Mouse (Mus musculus) c-Kit-positive CD71-positive TER-119-positive erythroid progenitor cells, embryonic 14.5 days (primary cell): Measurements from ENCODE around the gene Rnase1.
"Not testable (repeated sequence)": the region's sequence is repeated elsewhere in the genome, so short reads cannot be mapped to it uniquely, and the experiment has no call there.

Experiments used
- DNase-seq: peaks from one replicate; pipeline ENCODE4 v3.0.0-alpha.2; 2013; ENCODE audit warnings: low spot score

Rnase1 gene

GRCm38 (mm10) chr14:51146685-51147084, at the start of gene Rnase1:
TSS of gene Rnase1 (minus strand) at chr14:51146785.
- peak; percentile 27 for DNase-seq

DNA sequence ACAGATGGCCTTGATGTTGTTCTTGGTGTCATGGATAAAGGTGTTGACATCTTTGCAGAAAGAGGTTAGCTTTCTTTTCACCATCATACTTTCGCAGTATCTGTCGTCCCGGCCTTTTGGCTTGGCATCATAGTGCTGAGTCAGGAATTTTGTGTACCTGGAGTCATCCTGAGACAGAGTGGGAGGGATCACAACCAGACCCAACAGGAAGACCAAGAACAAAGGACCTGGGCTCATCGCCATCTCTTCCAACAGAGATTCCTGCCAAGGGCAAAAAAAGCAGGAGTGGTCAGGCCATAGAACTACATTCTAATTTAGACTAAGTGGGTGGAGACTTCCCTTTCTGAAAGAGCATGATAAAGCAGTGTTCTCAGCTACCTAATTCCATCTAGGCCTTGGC, 49.1 kb upstream of the Rnase1 start:
- no peak for DNase-seq

- DNase-seq: not testable (repeated sequence)
Observed at GRCm38 (mm10) chr14:51181051-51181450, 34.5 kb upstream of the Rnase1 start.

- DNase-seq: no peak
Observed at GRCm38 (mm10) chr14:51173843-51174242, 27.3 kb upstream of the Rnase1 start.

- DNase-seq: not testable (repeated sequence)
Observed at GRCm38 (mm10) chr14:51172947-51173346, 26.4 kb upstream of the Rnase1 start.

DNA sequence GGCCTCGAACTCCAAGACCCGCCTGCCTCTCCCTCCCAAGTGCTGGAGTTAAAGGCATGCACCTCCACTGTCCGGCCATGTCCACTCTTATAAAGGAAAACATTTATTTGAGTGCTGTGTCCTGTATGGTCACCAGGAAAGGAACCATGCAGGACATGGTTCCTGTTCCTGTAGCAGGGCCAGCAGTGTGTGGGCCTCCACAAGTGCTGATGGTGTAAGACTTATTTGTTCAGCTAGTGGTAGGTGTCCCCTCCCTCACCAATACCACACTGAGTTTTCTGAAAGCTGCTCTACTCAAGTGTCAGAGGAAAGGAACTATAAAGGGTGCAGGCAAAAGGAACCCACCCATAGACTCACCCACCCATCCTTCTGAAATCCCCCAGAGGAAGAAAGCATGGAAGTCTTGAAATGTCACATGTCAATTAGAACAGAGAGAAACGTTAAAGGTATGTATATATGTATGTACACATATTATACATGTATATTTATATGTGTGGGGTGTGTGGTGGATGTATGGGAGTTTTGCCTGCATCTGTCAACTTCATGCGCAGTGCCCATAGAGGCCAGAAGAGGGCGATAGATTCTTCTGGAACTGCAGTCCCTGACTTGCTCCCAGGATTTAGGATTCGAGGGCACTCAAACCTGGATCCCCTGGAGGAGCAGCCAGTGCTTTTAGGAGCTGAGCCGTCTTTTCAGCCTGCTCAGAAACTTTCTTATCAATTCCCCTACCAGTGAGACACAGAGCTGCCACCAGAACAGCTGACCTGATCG, 25.7 kb upstream of the Rnase1 start:
- DNase-seq: not testable (repeated sequence)

- DNase-seq: no peak
Observed at GRCm38 (mm10) chr14:51166068-51166467, 19.5 kb upstream of the Rnase1 start.

- no peak for DNase-seq
Observed at GRCm38 (mm10) chr14:51165435-51165834, 18.9 kb upstream of the Rnase1 start.

DNA sequence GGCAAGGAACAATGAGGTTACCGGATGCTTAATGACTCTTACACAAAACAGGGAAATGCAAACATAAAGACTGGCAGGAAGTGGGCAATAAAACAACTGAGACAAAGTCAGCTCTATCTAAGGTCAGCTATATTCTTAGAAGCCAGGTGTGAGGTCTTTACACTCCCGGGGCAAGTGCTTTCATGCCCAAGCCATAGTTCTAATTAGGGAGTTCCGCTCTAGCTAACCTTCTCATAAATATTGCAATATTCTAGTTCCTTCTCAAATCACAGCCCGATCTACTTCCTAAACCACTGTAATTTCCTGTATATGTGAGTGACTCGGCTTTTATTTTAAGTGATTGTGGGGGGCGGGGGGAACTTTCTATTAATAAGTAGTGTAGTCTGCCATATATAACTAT, 16.7 kb upstream of the Rnase1 start:
- not testable (repeated sequence) for DNase-seq

DNA sequence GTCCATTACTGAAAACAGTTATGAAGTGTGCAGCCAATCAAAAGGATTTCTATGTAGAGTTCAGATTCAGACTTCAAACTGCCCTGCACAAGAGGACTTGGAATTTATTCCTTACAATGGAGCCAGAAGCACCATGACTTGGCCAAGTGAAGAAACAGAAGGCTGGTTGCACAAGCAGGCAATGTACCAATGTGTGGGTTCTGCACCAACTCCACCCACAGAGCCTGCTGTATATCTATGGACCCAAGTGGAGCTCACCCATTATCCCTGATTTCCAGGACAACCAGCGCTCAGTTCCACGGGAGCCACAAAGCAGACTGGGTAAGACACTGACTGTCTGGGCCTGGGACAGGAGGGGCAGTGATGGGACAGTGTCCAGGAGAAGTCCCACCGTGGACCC, 15.4 kb upstream of the Rnase1 start, which contains the start of gene Rnase2b:
Gene Rnase2b, plus strand, starts transcription at position 285 of the 400 bp plus-strand sequence.
- DNase-seq: not testable (repeated sequence)

GRCm38 (mm10) chr14:51157072-51157471, 10.5 kb upstream of the Rnase1 start:
- no peak for DNase-seq

DNA sequence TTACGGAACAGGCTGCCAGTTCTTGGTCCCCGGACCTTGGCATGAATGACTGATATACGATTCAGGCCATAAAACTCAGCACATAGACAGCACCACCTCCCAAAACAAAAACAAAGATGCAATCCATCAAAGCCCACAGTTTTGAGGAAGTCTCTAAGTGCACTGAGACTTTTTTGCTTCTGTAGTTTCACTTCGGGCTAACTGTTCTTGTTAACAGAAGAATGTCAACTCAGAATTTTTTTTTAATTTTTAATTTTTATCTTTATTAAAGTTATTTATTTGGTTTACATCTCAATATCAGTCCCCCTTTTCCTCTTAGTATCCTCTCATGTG, 10.1 kb upstream of the Rnase1 start:
- no peak for DNase-seq

- DNase-seq: no peak
Observed at GRCm38 (mm10) chr14:51156056-51156735, 9.6 kb upstream of the Rnase1 start.

- peak; percentile 62 for DNase-seq
Observed at GRCm38 (mm10) chr14:51152249-51152870, 5.8 kb upstream of the Rnase1 start.

DNA sequence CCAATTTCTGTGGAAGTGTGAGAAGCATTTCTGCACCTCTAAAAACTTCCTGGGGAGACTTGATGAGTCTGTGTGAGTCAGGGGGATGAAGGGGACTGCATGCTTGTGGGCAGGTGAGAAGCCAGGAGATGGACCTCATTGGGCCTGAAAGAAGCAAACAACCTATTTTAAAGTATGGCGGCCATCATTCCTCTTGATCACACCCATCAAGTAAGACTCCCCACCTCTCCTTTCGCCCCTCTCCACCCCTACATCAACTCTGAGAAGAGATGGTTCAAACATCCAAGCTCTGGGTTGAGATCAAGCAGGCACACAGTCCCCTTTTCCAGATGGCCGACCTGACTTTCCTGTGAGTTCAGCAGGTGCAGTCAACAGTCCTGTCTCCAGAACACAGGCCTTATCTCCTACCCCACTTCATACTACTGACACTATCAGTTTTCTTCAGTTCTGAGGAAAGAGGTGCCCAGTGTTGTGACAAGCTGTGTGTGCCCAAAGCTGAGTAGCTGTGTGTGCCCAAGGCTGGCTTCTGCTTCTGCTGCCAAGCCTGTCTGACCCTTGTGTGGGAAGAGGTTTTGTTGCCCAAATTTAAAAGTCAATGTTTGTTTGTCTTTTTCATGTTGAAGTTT, 3.7 kb upstream of the Rnase1 start:
- DNase-seq: peak; percentile 62

DNA sequence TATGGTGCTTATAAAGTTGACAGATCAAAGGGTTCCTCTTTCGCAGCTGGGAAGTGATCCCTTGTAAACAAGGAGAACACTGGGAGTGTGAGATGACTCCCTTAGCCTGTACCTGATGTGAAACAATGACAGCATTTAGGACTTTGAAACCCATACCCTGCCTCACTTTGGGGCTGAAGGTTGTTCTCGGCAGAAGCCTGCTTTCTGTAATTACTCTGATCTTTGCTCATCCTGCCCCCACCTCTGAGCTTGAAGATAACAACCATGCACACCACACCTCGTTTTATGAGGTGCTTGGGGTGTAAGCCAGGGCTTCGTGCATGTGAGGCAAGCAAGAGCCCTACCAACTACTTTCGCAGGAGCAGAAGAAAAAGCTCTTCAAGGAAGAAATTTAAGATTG, 2.6 kb upstream of the Rnase1 start:
- DNase-seq: peak; percentile 53

DNA sequence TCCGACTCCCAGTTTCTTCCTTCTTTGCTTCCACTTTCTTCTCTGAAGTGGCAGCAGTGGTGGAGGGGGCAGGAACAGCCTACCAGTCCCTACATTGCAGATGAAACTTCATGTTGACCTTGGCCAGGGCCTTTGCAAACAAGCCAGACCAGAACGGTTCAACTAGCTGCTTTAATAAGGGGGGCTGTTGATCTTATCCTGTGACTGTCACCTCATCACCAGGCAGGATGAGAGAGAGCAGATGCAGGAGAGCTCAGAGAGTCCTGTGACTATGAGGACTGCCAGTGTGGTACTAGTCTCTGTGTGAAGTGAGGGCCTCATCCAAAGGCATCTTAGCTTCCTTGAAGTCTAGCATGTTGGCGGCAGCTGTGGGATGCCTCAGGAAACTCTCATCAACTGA, 1.4 kb upstream of the Rnase1 start:
- no peak for DNase-seq

DNA sequence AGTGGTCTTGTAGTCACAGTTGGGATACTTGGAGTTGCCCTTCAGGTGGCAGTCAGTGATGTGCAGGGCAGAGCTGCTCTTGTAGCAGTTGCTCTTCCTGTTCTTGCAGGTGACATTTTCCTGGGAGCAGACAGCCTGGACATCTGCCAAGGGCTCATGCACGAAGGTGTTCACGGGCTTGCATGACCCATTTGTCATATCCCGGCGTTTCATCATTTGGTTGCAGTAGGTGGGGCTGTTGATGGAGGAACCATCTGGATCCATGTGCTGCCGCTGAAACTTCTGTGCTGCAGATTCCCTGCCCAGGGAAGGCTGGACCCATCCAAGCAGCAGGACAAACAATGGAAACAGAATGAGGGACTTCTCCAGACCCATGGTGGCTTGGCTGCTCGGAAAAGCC, 1.1 kb downstream of the Rnase1 start:
- DNase-seq: no peak

DNA sequence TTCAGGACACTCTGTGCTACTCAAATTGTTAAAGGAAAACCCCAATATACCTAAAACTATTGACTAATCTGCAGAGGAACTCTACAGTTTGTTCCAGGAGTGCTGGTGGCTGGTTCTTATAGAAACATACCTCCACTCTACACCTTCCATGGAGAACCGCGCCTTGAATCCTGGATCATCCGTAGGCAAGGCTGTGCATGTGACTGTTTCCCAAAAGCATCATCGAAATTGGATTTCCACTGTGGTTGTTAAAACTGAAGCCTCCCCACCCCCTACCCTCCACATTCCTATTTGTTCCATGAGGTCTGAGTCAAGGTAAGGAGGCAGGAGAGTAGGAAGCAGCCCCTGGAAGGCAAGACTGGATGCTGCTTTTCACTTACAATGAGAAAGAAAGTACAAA, 2.1 kb downstream of the Rnase1 start:
- DNase-seq: no peak

DNA sequence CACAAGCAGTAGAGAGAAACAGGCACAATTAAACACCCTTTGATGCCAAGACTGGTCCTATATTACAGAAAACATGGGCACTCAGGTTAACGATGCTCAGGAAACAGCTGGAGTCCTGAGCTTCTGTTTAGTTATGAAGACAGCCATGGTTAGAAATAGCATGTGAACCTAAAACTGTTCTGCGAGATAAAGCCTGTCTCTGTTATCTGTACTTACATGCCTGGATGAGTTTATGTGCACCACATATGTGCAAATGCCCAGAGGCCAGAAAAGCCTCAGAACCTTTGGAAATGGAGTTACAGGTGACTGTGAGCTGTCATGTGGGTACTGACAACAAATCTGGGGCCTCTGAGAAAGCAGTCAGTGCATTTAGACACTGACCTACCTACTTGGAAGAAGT, 2.6 kb downstream of the Rnase1 start:
- DNase-seq: peak; percentile 80

GRCm38 (mm10) chr14:51143287-51143686, 3.3 kb downstream of the Rnase1 start:
- no peak for DNase-seq

DNA sequence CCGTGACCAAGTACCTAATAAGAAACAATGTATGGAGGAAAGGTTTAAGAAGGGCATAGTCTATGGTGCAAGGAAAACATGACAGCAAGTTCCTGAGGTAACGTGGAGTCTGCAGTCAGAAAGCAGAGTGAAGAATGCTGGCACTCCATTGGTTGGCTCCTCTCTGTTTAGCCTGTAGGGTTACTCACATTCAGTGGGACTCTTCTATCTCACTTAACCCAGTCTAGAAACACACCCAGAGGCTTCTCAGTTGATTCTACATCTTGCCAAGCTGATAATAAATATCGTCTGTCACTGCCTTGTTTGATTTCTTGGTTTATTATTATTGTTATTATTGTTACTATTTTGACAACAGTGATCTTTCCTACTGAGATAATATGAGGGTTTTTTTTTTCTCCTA, 4.0 kb downstream of the Rnase1 start:
- DNase-seq: peak; percentile 76

DNA sequence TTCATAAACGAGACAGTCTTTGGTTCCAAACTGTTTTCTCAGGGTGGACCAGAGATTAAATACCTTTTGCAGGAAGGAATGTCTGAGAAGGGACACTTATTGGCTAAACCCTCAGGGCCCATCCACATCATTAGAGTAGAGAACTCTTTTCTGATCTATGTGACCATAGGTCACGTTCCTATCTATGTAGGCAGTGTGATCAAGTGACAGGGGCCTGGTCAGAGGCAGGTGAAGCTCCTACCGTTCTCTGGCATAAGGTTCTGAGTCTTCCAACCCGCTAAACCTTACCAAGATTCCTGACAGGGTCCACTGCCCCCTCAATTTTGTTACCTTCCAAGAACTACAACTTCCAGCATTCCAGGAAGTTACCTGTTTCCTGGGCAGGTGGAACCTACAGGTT, 4.5 kb downstream of the Rnase1 start:
- no peak for DNase-seq
